Mouse (Mus musculus): Measurements from ENCODE around the gene Trappc5.

GRCm38 (mm10) chr8:3665507-3665906 is 10.6 kb upstream of the Trappc5 start, which contains the start of gene Mcemp1:
- TF ChIP-seq CTCF (IDR thresholded peaks at IDR 0.05; ENCODE audit: insufficient read depth, low read length), result no peak
- TF ChIP-seq POLR2A (IDR thresholded peaks at IDR 0.05; ENCODE audit: borderline replicate concordance, extremely low read depth, low read depth, low read length), result no peak

All from lung, adult 2 months (tissue).